Mouse (Mus musculus) intestine, embryonic 14.5 days (tissue): ENCODE measurements around the gene Gsg1l2. TPM values are rescaled to one million over a fixed set of nuclear protein-coding genes. Genes with fewer than 3 reads are reported as not detected.

ENCODE experiments used
- ATAC-seq: fragments of 200-750 bp; cut with Nextera tagmentation; replicated peaks from 2 replicates; pipeline ENCODE4 v1.8.0; 2017; ENCODE audit warnings: low read depth, moderate number of reproducible peaks, moderate TSS enrichment, moderate library complexity; ENCODE audit not compliant: low FRiP score, low TSS enrichment
- DNase-seq: peaks from one replicate; pipeline ENCODE4 v3.0.0-alpha.2; 2018; ENCODE audit warnings: low spot score
- H3K27ac ChIP-seq: fragments of 300-500 bp; sonication (generic); 2 replicates; pipeline ENCODE4 v1.5.1; 2014; ENCODE audit warnings: low read depth, mild to moderate bottlenecking, control low read depth
- H3K27me3 ChIP-seq: fragments of 300-500 bp; sonication (generic); replicated peaks from 2 replicates; pipeline ENCODE4 v1.6.1; 2014; ENCODE audit warnings: low read length, control low read depth; ENCODE audit not compliant: control insufficient read depth, insufficient read depth
- H3K36me3 ChIP-seq: fragments of 300-500 bp; sonication (generic); 2 replicates; pipeline ENCODE4 v1.6.1; 2014; ENCODE audit warnings: low read length, control low read depth; ENCODE audit not compliant: control insufficient read depth, insufficient read depth
- H3K4me1 ChIP-seq: fragments of 300-500 bp; sonication (generic); replicated peaks from 2 replicates; pipeline ENCODE4 v1.6.1; 2014; ENCODE audit warnings: low read length, control low read depth, mixed read lengths; ENCODE audit not compliant: control insufficient read depth, insufficient read depth
- H3K4me2 ChIP-seq: fragments of 300-500 bp; sonication (generic); 2 replicates; pipeline ENCODE4 v1.6.1; 2014; ENCODE audit warnings: low read length
- H3K4me3 ChIP-seq: fragments of 300-500 bp; sonication (generic); 2 replicates; pipeline ENCODE4 v1.5.1; 2014; ENCODE audit warnings: low read depth, low read length, control low read depth, mixed read lengths
- H3K9ac ChIP-seq: fragments of 300-500 bp; sonication (generic); 2 replicates; pipeline ENCODE4 v1.6.1; 2014; ENCODE audit warnings: mild to moderate bottlenecking, low read length
- H3K9me3 ChIP-seq: fragments of 300-500 bp; sonication (generic); 2 replicates; pipeline ENCODE4 v1.6.1; 2016; ENCODE audit warnings: low read length, control low read depth; ENCODE audit not compliant: control insufficient read depth
- WGBS: fragments of 180-500 bp; shearing (Covaris S2); extraction: QIAGEN DNeasy Blood & Tissue Kit; methylation state at CpG from one replicate; pipeline ENCODE4 v1.1.7; 2014; 5-methylcytosine and 5-hydroxymethylcytosine counted together
- polyA plus RNA-seq: library from polyadenylated mRNA; unstranded; fragments of >200 nt; fragmentation: Nextera tagmentation; extraction: Ambion mirVana; gene quantifications from 2 replicates; pipeline ENCODE4 v1.2.1, GENCODE M21; 2014

Gsg1l2 gene
- polyA plus RNA-seq, 1 experiment from 2014 or later = 0.26 TPM

DNA sequence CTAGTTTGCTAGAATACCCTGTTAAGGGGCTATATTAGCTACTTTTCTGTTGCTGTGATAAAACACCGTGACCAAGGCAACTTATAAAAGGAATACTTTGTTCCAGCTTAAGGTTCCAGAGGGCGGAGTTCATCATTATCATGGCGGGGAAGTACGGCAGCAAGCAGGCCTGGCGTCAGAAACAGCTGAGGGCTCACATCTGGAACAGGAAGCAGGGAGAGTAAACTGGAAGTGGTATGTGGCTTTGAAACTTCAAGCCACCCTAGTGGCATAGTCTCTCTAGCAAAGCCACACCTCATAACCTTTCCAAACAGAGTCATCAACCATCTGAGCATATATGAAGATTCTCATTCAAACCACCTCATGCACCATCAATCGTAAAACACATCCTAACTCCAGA lies 55.1 kb downstream of the Gsg1l2 start:
- no peak for ATAC-seq

DNA sequence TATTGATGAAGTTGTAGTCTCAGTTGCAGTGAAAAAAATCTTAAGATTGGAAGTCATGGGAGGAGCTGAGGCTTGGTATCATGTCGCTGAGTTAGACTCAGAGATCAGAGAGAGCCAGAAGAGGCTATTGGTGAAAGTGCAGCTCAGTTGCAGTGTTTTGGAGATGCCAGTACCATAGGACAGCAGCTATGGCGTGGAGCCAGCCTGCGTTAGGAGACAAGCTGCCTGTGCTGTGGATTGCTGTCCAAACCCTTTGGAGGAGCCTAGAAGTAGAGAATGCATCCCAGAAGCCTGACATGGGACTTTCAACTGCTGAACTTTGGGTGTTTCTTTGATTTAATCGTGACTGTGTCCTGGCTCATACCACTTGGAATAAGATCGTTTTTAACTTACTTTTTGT lies 57.4 kb downstream of the Gsg1l2 start:
- no peaks in the 10 kb centered on the region for H3K9me3 ChIP-seq
- H3K27ac ChIP-seq = no peak overlapping the region
- DNase-seq = no peak

More for the DNA sequence above, 55.1 kb downstream of the Gsg1l2 start:
- Histone ChIP-seq H3K27me3 (no peaks in the 10 kb centered on the region), H3K27ac (no peak overlapping the region), H3K36me3 (no peaks in the 10 kb centered on the region), H3K4me3 (no peak overlapping the region), H3K4me1 (peaks cover 7% of the 10 kb centered on the region; the same call in 1 of the 2 replicates), H3K4me2 (no peak overlapping the region), H3K9ac (no peak overlapping the region), H3K9me3 (no peaks in the 10 kb centered on the region)
- 62% methylated on average over 6 of the region's 6 CpGs for WGBS
- DNase-seq = no peak

DNA sequence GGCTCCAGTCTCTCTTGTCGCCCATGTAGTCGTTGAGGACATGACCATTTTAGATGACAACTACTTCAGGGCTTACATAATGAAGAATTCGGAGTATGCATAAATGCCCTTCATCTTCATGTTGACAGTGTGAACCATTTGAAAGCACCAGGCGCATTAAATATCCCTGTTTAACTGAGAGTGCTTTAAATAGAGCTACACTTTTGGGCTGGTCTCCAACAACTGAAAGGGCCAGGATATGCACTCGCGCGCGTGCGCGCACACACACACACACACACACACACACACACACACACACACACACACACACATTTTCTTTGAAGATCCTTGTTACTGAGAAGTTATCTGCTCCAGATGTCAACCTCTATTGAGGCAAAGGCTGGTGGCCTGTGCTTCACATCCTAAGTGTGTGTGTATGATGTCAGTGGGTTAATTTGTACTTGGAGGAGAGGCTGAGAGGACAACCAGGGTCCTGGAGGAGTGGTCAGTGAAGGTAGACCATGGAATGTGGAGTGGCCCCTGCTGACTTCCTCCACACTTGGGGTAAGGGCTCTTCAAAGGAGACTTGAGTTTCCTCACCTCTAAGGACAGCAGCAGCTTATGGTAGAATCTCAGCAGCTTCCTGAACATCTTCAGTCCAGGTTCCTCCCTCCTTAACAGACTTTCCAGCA lies 61.1 kb downstream of the Gsg1l2 start:
- no peak for ATAC-seq
- Histone ChIP-seq H3K4me2 (no peak overlapping the region), H3K9ac (no peak overlapping the region), H3K4me3 (no peak overlapping the region), H3K9me3 (no peaks in the 10 kb centered on the region), H3K36me3 (no peaks in the 10 kb centered on the region), H3K4me1 (no peaks in the 10 kb centered on the region), H3K27ac (no peak overlapping the region), H3K27me3 (no peaks in the 10 kb centered on the region)
- 94% methylated on average over 10 of the region's 10 CpGs for WGBS
- DNase-seq = no peak

More for the DNA sequence above, 57.4 kb downstream of the Gsg1l2 start:
- Histone ChIP-seq H3K4me1 (peaks cover 7% of the 10 kb centered on the region; the same call in 1 of the 2 replicates), H3K9ac (no peak overlapping the region), H3K27me3 (no peaks in the 10 kb centered on the region), H3K4me3 (no peak overlapping the region), H3K4me2 (no peak overlapping the region), H3K36me3 (no peaks in the 10 kb centered on the region)
- 72% methylated on average over 5 of the region's 5 CpGs for WGBS
- no peak for ATAC-seq

Other genes starting within 250 kb of the Gsg1l2 start
- gene Rcvrn, start 79.3 kb upstream of the Gsg1l2 start, polyA plus RNA-seq = not detected in 2 replicates
- 2.7 and 3.6 TPM in 2 replicates for gene Glp2r, start 3.5 kb upstream of the Gsg1l2 start, polyA plus RNA-seq
- gene Dhrs7c, start 23.6 kb downstream of the Gsg1l2 start, polyA plus RNA-seq = not detected in 2 replicates
- 5.4 and 5.8 TPM in 2 replicates for gene Usp43, start 147.5 kb downstream of the Gsg1l2 start, polyA plus RNA-seq
- gene Cfap52, start 191.0 kb downstream of the Gsg1l2 start, polyA plus RNA-seq = 0.86 and 1.0 TPM in 2 replicates
- 51.3 and 54.5 TPM in 2 replicates for gene Stx8, start 191.6 kb downstream of the Gsg1l2 start, polyA plus RNA-seq